In genomic region chr2:167367777-167368281, GRCm38 (mm10) we compare ENCODE assay signal across 10 mouse cellular contexts. TPM values are rescaled to one million over a fixed set of nuclear protein-coding genes. Genes with fewer than 3 reads are reported as not detected.
A peak's percentile ranks its signal among the peaks of the same experiment; 100 is the strongest.
DNase-seq lines count a peak whose midpoint lies in the region; ATAC-seq and TF ChIP-seq lines count a peak whose summit lies in the region.
"Had no signal": no experiment of that assay in that cellular context is flagged by ENCODE, and none has a peak within 500 bp of the region (broad histone marks: within the 10 kb centered on the region; RNA-seq: fewer than 3 reads in every experiment).

No protein-coding gene starts in this region.

- no peak for TF ChIP-seq POLR2A in bone marrow, adult 2 months (IDR thresholded peaks at IDR 0.05; ENCODE audit: borderline replicate concordance, control insufficient read depth, low read depth, low read length)

- no peak overlapping the region for H3K9ac ChIP-seq in lung, embryonic 15.5 days

- peak overlapping the region; percentile 23; the same call in 1 of the 2 replicates for H3K4me2 ChIP-seq in lung, embryonic 15.5 days

- no peak for TF ChIP-seq CTCF in bone marrow, adult 2 months (IDR thresholded peaks at IDR 0.05; ENCODE audit: control insufficient read depth, insufficient read depth, low read length)

- 0 out of 2 replicates have a peak, but pooled peaks have one; percentile 39 for ATAC-seq in lung, embryonic 15.5 days (ENCODE audit: borderline replicate concordance, extremely low read depth, low FRiP score, low TSS enrichment)
- ATAC-seq in megakaryocyte, adult 5-6 weeks (ENCODE audit: poor library complexity, severe bottlenecking) = peak; percentile 36

- H3K4me3 ChIP-seq in lung, embryonic 15.5 days = no peak overlapping the region
- H3K4me3 ChIP-seq in bone marrow, adult 2 months (replicated peaks; ENCODE audit: control insufficient read depth, low read depth, low read length) = peak overlapping the region; percentile 44
- H3K4me3 ChIP-seq in hindbrain, embryonic 10.5 days = no peak overlapping the region
- H3K4me3 ChIP-seq: layer of hippocampus, adult 2 months had no signal

- no peaks in the 10 kb centered on the region for H3K36me3 ChIP-seq in lung, embryonic 15.5 days
- H3K36me3 ChIP-seq in hindbrain, embryonic 10.5 days = no peaks in the 10 kb centered on the region

- H3K9me3 ChIP-seq in lung, embryonic 15.5 days = no peaks in the 10 kb centered on the region
- H3K9me3 ChIP-seq in hindbrain, embryonic 10.5 days = peaks cover 3% of the 10 kb centered on the region; the same call in 1 of the 2 replicates

- WGBS in lung, embryonic 15.5 days = 35% methylated on average over 20 of the region's 20 CpGs
- WGBS in bone marrow, adult 2 months = 2% methylated on average over 20 of the region's 20 CpGs
- 65% methylated on average over 20 of the region's 20 CpGs for WGBS in hindbrain, embryonic 10.5 days

- no peak for DNase-seq in lung, postnatal 36 days
- peak; percentile 61 for DNase-seq in thymus, postnatal 25 days
- no peak for DNase-seq in right cerebral cortex, postnatal 4 days
- DNase-seq in hindbrain, embryonic 10.5 days (ENCODE audit: low spot score) = no peak
- no peak for DNase-seq in ovary, postnatal 36 days (ENCODE audit: low spot score)
- DNase-seq: gastrocnemius, postnatal 10 days had no signal

- no peaks in the 10 kb centered on the region for H3K27me3 ChIP-seq in lung, embryonic 15.5 days
- H3K27me3 ChIP-seq in hindbrain, embryonic 10.5 days (ENCODE audit: insufficient read depth, poor library complexity, severe bottlenecking) = no peaks in the 10 kb centered on the region

- H3K4me1 ChIP-seq in lung, embryonic 15.5 days = peaks cover 7% of the 10 kb centered on the region
- H3K4me1 ChIP-seq in bone marrow, adult 2 months (ENCODE audit: control insufficient read depth, insufficient read depth, low read length) = peaks cover 3% of the 10 kb centered on the region; the same call in 1 of the 2 replicates
- H3K4me1 ChIP-seq in hindbrain, embryonic 10.5 days (replicated peaks) = 0 out of 2 replicates have a peak, but pooled peaks cover 4% of the 10 kb centered on the region

- H3K27ac ChIP-seq in lung, embryonic 15.5 days = 0 out of 2 replicates have a peak overlapping the region, but pooled peaks have one; percentile 29
- peak overlapping the region; percentile 73 for H3K27ac ChIP-seq in bone marrow, adult 2 months (ENCODE audit: control insufficient read depth, insufficient read depth, low read depth, low read length, poor library complexity)
- H3K27ac ChIP-seq in hindbrain, embryonic 10.5 days = no peak overlapping the region
- H3K27ac ChIP-seq: layer of hippocampus, adult 2 months had no signal

RNA-seq across cellular contexts. Expression of gene B4galt5, which starts 18.8 kb away (rescaled TPM):
- polyA plus RNA-seq in lung, embryonic 15.5 days (2015; fragmentation: Nextera tagmentation; extraction: Ambion mirVana) = 13.6 and 15.8 TPM in 2 replicates
- polyA plus RNA-seq in bone marrow, adult 2 months (2011; ENCODE audit: insufficient read depth, insufficient read length, low replicate concordance, missing spikeins) = 3.7 and 5.7 TPM in 2 replicates
- total RNA-seq in megakaryocyte, adult 5-6 weeks (2015) = 62.5 and 80.6 TPM in 2 replicates
- 52.4 and 67.3 TPM in 2 replicates for total RNA-seq in megakaryocyte, adult 5-6 weeks (2017)
- 8.4 and 10.6 TPM in 2 replicates for polyA plus RNA-seq in hindbrain, embryonic 10.5 days (2016; fragmentation: Nextera tagmentation; extraction: Ambion mirVana)

RNA-seq across cellular contexts. Expression of gene Slc9a8, which starts 53.7 kb away (rescaled TPM):
- polyA plus RNA-seq in lung, embryonic 15.5 days (2015; fragmentation: Nextera tagmentation; extraction: Ambion mirVana) = 20.3 and 21.4 TPM in 2 replicates
- 20.2 and 49.4 TPM in 2 replicates for polyA plus RNA-seq in bone marrow, adult 2 months (2011; ENCODE audit: insufficient read depth, insufficient read length, low replicate concordance, missing spikeins)
- total RNA-seq in megakaryocyte, adult 5-6 weeks (2015) = 19.1 and 27.9 TPM in 2 replicates
- total RNA-seq in megakaryocyte, adult 5-6 weeks (2017) = 17.2 and 24.7 TPM in 2 replicates
- 21.7 and 26.7 TPM in 2 replicates for polyA plus RNA-seq in hindbrain, embryonic 10.5 days (2016; fragmentation: Nextera tagmentation; extraction: Ambion mirVana)
